ENCODE assay signal across 25 mouse cellular contexts in genomic region chr7:82294611-82295010, GRCm38 (mm10). TPM values are rescaled to one million over a fixed set of nuclear protein-coding genes. Genes with fewer than 3 reads are reported as not detected.
DNase-seq lines count a peak whose midpoint lies in the region; ATAC-seq and TF ChIP-seq lines count a peak whose summit lies in the region.
"Had no signal": no experiment of that assay in that cellular context is flagged by ENCODE, and none has a peak within 500 bp of the region (broad histone marks: within the 10 kb centered on the region; RNA-seq: fewer than 3 reads in every experiment).

No protein-coding gene starts in this region.

- H3K36me3 ChIP-seq in forebrain, embryonic 13.5 days (ENCODE audit: poor library complexity, severe bottlenecking): no peaks in the 10 kb centered on the region
- H3K36me3 ChIP-seq in forebrain, embryonic 11.5 days (ENCODE audit: control insufficient read depth, insufficient read depth, low read length): no peaks in the 10 kb centered on the region
- H3K36me3 ChIP-seq in hindbrain, embryonic 16.5 days (ENCODE audit: control insufficient read depth, insufficient read depth, low read length): no peaks in the 10 kb centered on the region
- no peaks in the 10 kb centered on the region; the same call in 1 of the 2 replicates for H3K36me3 ChIP-seq in hindbrain, embryonic 13.5 days
- H3K36me3 ChIP-seq in stomach, embryonic 16.5 days (ENCODE audit: control insufficient read depth, insufficient read depth, low read length): no peaks in the 10 kb centered on the region
- H3K36me3 ChIP-seq in stomach, postnatal 0 days (ENCODE audit: control insufficient read depth, insufficient read depth, low read length): no peaks in the 10 kb centered on the region
- H3K36me3 ChIP-seq in limb, embryonic 12.5 days: no peaks in the 10 kb centered on the region
- H3K36me3 ChIP-seq: forebrain, embryonic 12.5 days; G1E; hindbrain, embryonic 12.5 days; intestine, embryonic 15.5 days had no signal

- no peaks in the 10 kb centered on the region for H3K9me3 ChIP-seq in forebrain, embryonic 13.5 days (replicated peaks)
- H3K9me3 ChIP-seq in forebrain, embryonic 11.5 days (ENCODE audit: control insufficient read depth, low read length): no peaks in the 10 kb centered on the region
- H3K9me3 ChIP-seq in hindbrain, embryonic 16.5 days (ENCODE audit: control insufficient read depth, low read length): no peaks in the 10 kb centered on the region
- no peaks in the 10 kb centered on the region for H3K9me3 ChIP-seq in hindbrain, embryonic 13.5 days
- H3K9me3 ChIP-seq in stomach, embryonic 16.5 days (replicated peaks; ENCODE audit: control insufficient read depth, low read length): no peaks in the 10 kb centered on the region
- no peaks in the 10 kb centered on the region for H3K9me3 ChIP-seq in stomach, postnatal 0 days (ENCODE audit: control insufficient read depth, low read length)
- no peaks in the 10 kb centered on the region for H3K9me3 ChIP-seq in limb, embryonic 12.5 days
- H3K9me3 ChIP-seq: forebrain, embryonic 12.5 days; intestine, embryonic 15.5 days had no signal

- H3K4me1 ChIP-seq in forebrain, embryonic 13.5 days: peaks cover 19% of the 10 kb centered on the region; the same call in 1 of the 2 replicates
- no peaks in the 10 kb centered on the region for H3K4me1 ChIP-seq in forebrain, embryonic 11.5 days (replicated peaks; ENCODE audit: control insufficient read depth, insufficient read depth, low read length)
- H3K4me1 ChIP-seq in hindbrain, embryonic 16.5 days (ENCODE audit: control insufficient read depth, insufficient read depth, low read depth, low read length): peaks cover 7% of the 10 kb centered on the region; the same call in 1 of the 2 replicates
- peaks cover 4% of the 10 kb centered on the region; the same call in 1 of the 2 replicates for H3K4me1 ChIP-seq in hindbrain, embryonic 13.5 days (replicated peaks)
- H3K4me1 ChIP-seq in stomach, embryonic 16.5 days (ENCODE audit: control insufficient read depth, insufficient read depth, low read length): peaks cover 20% of the 10 kb centered on the region
- no peaks in the 10 kb centered on the region; the same call in 1 of the 2 replicates for H3K4me1 ChIP-seq in stomach, postnatal 0 days (replicated peaks; ENCODE audit: control insufficient read depth, insufficient read depth)
- peaks cover 33% of the 10 kb centered on the region for H3K4me1 ChIP-seq in limb, embryonic 12.5 days (replicated peaks)
- H3K4me1 ChIP-seq: hindbrain, embryonic 12.5 days had no signal

- no peak overlapping the region for H3K4me2 ChIP-seq in forebrain, embryonic 13.5 days
- H3K4me2 ChIP-seq in forebrain, embryonic 11.5 days (ENCODE audit: low read depth, low read length, severe bottlenecking): no peak overlapping the region
- no peak overlapping the region for H3K4me2 ChIP-seq in hindbrain, embryonic 16.5 days (ENCODE audit: low read length)
- no peak overlapping the region for H3K4me2 ChIP-seq in hindbrain, embryonic 13.5 days
- H3K4me2 ChIP-seq in stomach, embryonic 16.5 days (ENCODE audit: low read depth, low read length): no peak overlapping the region
- no peak overlapping the region for H3K4me2 ChIP-seq in stomach, postnatal 0 days (replicated peaks; ENCODE audit: low read depth)
- H3K4me2 ChIP-seq in limb, embryonic 12.5 days: no peak overlapping the region
- H3K4me2 ChIP-seq: forebrain, embryonic 12.5 days; heart, embryonic 11.5 days; hindbrain, embryonic 12.5 days; intestine, embryonic 15.5 days had no signal

- TF ChIP-seq EP300 in stomach, postnatal 0 days (optimal IDR thresholded peaks at IDR 0.05): no peak

- H3K27me3 ChIP-seq in forebrain, embryonic 13.5 days: no peaks in the 10 kb centered on the region
- H3K27me3 ChIP-seq in forebrain, embryonic 11.5 days (ENCODE audit: control insufficient read depth, insufficient read depth, low read length): no peaks in the 10 kb centered on the region
- no peaks in the 10 kb centered on the region for H3K27me3 ChIP-seq in hindbrain, embryonic 16.5 days (replicated peaks; ENCODE audit: control insufficient read depth, insufficient read depth, low read length)
- no peaks in the 10 kb centered on the region for H3K27me3 ChIP-seq in hindbrain, embryonic 13.5 days
- H3K27me3 ChIP-seq in stomach, embryonic 16.5 days (ENCODE audit: control insufficient read depth, insufficient read depth, low read length): no peaks in the 10 kb centered on the region
- H3K27me3 ChIP-seq in stomach, postnatal 0 days (ENCODE audit: control insufficient read depth, insufficient read depth, low read length): no peaks in the 10 kb centered on the region
- no peaks in the 10 kb centered on the region for H3K27me3 ChIP-seq in limb, embryonic 12.5 days
- H3K27me3 ChIP-seq: forebrain, embryonic 12.5 days; hindbrain, embryonic 12.5 days; intestine, embryonic 15.5 days; Patski had no signal

- no peak for TF ChIP-seq CTCF in stomach, postnatal 0 days (IDR thresholded peaks at IDR 0.05; ENCODE audit: low read depth)

- peak; percentile 13; the same call in 1 of the 2 replicates for ATAC-seq in forebrain, embryonic 13.5 days
- no peak for ATAC-seq in forebrain, embryonic 11.5 days (replicated peaks; ENCODE audit: low FRiP score)
- ATAC-seq in hindbrain, embryonic 16.5 days: no peak
- ATAC-seq in hindbrain, embryonic 13.5 days (ENCODE audit: low FRiP score): no peak
- ATAC-seq in stomach, embryonic 16.5 days (ENCODE audit: insufficient read depth, low FRiP score): no peak
- no peak for ATAC-seq in stomach, postnatal 0 days (ENCODE audit: low FRiP score, low TSS enrichment)
- no peak for ATAC-seq in limb, embryonic 12.5 days (ENCODE audit: insufficient number of reproducible peaks, insufficient read depth, low FRiP score, low TSS enrichment, low read depth)
- ATAC-seq: intestine, embryonic 15.5 days; Patski had no signal

- 72% methylated on average over 2 of the region's 2 CpGs for WGBS in forebrain, embryonic 13.5 days
- WGBS in forebrain, embryonic 11.5 days: 83% methylated on average over 2 of the region's 2 CpGs
- WGBS in hindbrain, embryonic 16.5 days: 62% methylated on average over 2 of the region's 2 CpGs
- WGBS in hindbrain, embryonic 13.5 days: 87% methylated on average over 2 of the region's 2 CpGs
- WGBS in stomach, embryonic 16.5 days: 71% methylated on average over 2 of the region's 2 CpGs
- 62% methylated on average over 2 of the region's 2 CpGs for WGBS in stomach, postnatal 0 days
- 62% methylated on average over 2 of the region's 2 CpGs for WGBS in limb, embryonic 12.5 days

- H3K4me3 ChIP-seq in forebrain, embryonic 13.5 days: no peak overlapping the region
- no peak overlapping the region for H3K4me3 ChIP-seq in forebrain, embryonic 11.5 days (ENCODE audit: low read depth, low read length)
- no peak overlapping the region for H3K4me3 ChIP-seq in hindbrain, embryonic 16.5 days (ENCODE audit: low read length)
- no peak overlapping the region for H3K4me3 ChIP-seq in hindbrain, embryonic 13.5 days
- no peak overlapping the region for H3K4me3 ChIP-seq in stomach, embryonic 16.5 days (replicated peaks; ENCODE audit: low read length)
- no peak overlapping the region for H3K4me3 ChIP-seq in stomach, postnatal 0 days (ENCODE audit: low read depth, low read length)
- H3K4me3 ChIP-seq in limb, embryonic 12.5 days (replicated peaks): no peak overlapping the region
- H3K4me3 ChIP-seq: forebrain, embryonic 12.5 days; hindbrain, embryonic 12.5 days; intestine, embryonic 15.5 days had no signal

- no peak overlapping the region for H3K27ac ChIP-seq in forebrain, embryonic 13.5 days
- no peak overlapping the region for H3K27ac ChIP-seq in forebrain, embryonic 11.5 days (ENCODE audit: low read depth, low read length)
- H3K27ac ChIP-seq in hindbrain, embryonic 16.5 days (ENCODE audit: low read depth, low read length): 0 out of 2 replicates have a peak overlapping the region, but pooled peaks have one; percentile 9
- no peak overlapping the region for H3K27ac ChIP-seq in hindbrain, embryonic 13.5 days
- H3K27ac ChIP-seq in stomach, embryonic 16.5 days (ENCODE audit: low read length): peak overlapping the region; percentile 60
- H3K27ac ChIP-seq in stomach, postnatal 0 days (replicated peaks): no peak overlapping the region
- H3K27ac ChIP-seq in limb, embryonic 12.5 days: 0 out of 2 replicates have a peak overlapping the region, but pooled peaks have one; percentile 45
- H3K27ac ChIP-seq: forebrain, embryonic 12.5 days; gastrocnemius, adult 2 months; hindbrain, embryonic 12.5 days; intestine, embryonic 15.5 days had no signal

- DNase-seq in forebrain, embryonic 11.5 days (ENCODE audit: low spot score): no peak
- DNase-seq in stomach, postnatal 0 days (ENCODE audit: low spot score): no peak
- no peak for DNase-seq in adrenal gland, adult 18-20 months (ENCODE audit: low spot score in 2 of 2)
- DNase-seq: adrenal gland, adult 2 months; adrenal gland, postnatal 14 days; B cell, adult 2 months; cerebellum, adult 11 months; cerebellum, adult 2 months; cerebellum, adult 9-11 months; gastrocnemius, adult 2 months; gastrocnemius, postnatal 14 days; heart, adult 11 months; kidney, adult 11 months had no signal

- no peak overlapping the region for H3K9ac ChIP-seq in forebrain, embryonic 13.5 days
- no peak overlapping the region for H3K9ac ChIP-seq in forebrain, embryonic 11.5 days (ENCODE audit: low read length)
- no peak overlapping the region for H3K9ac ChIP-seq in hindbrain, embryonic 16.5 days (ENCODE audit: low read depth, low read length)
- no peak overlapping the region for H3K9ac ChIP-seq in hindbrain, embryonic 13.5 days
- no peak overlapping the region for H3K9ac ChIP-seq in stomach, embryonic 16.5 days (ENCODE audit: low read length)
- no peak overlapping the region for H3K9ac ChIP-seq in stomach, postnatal 0 days (ENCODE audit: low read length)
- H3K9ac ChIP-seq in limb, embryonic 12.5 days (replicated peaks): no peak overlapping the region
- H3K9ac ChIP-seq: forebrain, embryonic 12.5 days; hindbrain, embryonic 12.5 days; intestine, embryonic 15.5 days had no signal

RNA-seq across cellular contexts. Expression of gene Adamtsl3, which starts 40.9 kb away (rescaled TPM):
- polyA plus RNA-seq in forebrain, embryonic 13.5 days (2015; fragmentation: Nextera tagmentation; extraction: Ambion mirVana): 0.57 and 0.89 TPM in 2 replicates
- polyA plus RNA-seq in forebrain, embryonic 11.5 days (2014; fragmentation: Nextera tagmentation; extraction: Ambion mirVana): 0.36 and 0.40 TPM in 2 replicates
- polyA plus RNA-seq in hindbrain, embryonic 16.5 days (2015; fragmentation: Nextera tagmentation; extraction: Ambion mirVana): 0.93 and 1.1 TPM in 2 replicates
- polyA plus RNA-seq in hindbrain, embryonic 13.5 days (2015; fragmentation: Nextera tagmentation; extraction: Ambion mirVana): 0.43 and 0.44 TPM in 2 replicates
- 2.2 and 2.3 TPM in 2 replicates for polyA plus RNA-seq in stomach, embryonic 16.5 days (2015; fragmentation: Nextera tagmentation; extraction: Ambion mirVana)
- polyA plus RNA-seq in stomach, postnatal 0 days (2015; fragmentation: Nextera tagmentation; extraction: Ambion mirVana): 2.2 and 2.3 TPM in 2 replicates
- 3.9 and 5.5 TPM in 2 replicates for polyA plus RNA-seq in limb, embryonic 12.5 days (2016; fragmentation: Nextera tagmentation; extraction: Ambion mirVana)
- 1 to 10 TPM; 2.0 to 2.9 TPM for total RNA-seq in adrenal gland, adult 18-20 months (2021)
- total RNA-seq: CH12.LX had no signal
- polyA plus RNA-seq: G1E had no signal

Comparison
In these comparisons a context has a peak if more than half of its experiments do, and no peak if none do; other contexts are left out.
1. H3K27ac ChIP-seq: peak in hindbrain, embryonic 16.5 days (single experiment), stomach, embryonic 16.5 days (single experiment) and limb, embryonic 12.5 days (single experiment); none in forebrain, embryonic 13.5 days (single experiment), forebrain, embryonic 11.5 days (single experiment), hindbrain, embryonic 13.5 days (single experiment) and stomach, postnatal 0 days (single experiment).